Mouse (Mus musculus): ENCODE measurements at regions not wholly inside any gene's neighbourhood (a gene's known extent, or its start where the extent isn't known, plus 50 kb on each side); places are given as distances from the start of the nearest gene placed in this dataset.

- DNase-seq (ENCODE audit: low spot score in 2 of 2), result no peak
- intact Hi-C loops (cut with DNase I), result no loop called here
Observed at GRCm38 (mm10) chrX:69028650-69029049, 135.8 kb upstream of the Gm6812 start.

- intact Hi-C loops (cut with DNase I), result loop anchor here (2.0 kb wide), 1 partner anchor 352 kb away; the partner anchor contains the start of gene Aff2
Observed at GRCm38 (mm10) chrX:69009190-69009589, 116.3 kb upstream of the Gm6812 start.

DNA sequence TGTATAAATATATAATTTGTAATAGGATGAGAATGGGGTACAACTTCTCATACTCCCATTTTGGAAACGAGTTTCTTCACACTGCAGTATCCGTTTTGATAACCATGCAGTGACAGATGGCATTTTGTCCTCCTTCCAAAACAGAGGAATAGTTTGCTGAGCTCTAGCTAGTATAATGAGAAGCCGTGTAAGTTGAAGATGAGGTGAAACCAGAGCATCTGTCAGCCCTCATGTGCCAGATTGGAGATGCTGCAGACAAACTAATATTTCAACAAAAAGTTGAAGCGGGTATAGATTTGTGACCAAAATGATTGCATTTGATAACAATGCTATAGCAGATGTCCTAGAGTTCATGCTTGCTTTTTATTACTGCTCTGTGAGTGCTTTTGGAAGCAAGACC, 115.1 kb upstream of the Gm6812 start:
- intact Hi-C loops (cut with DNase I), result loop anchor here (2.0 kb wide), 1 partner anchor 353 kb away; the partner anchor contains the start of gene Aff2
- peak; percentile 2 to 47 for DNase-seq (ENCODE audit: low spot score in 2 of 2)

More at GRCm38 (mm10) chrX:69009190-69009589, 116.3 kb upstream of the Gm6812 start:
- DNase-seq (ENCODE audit: low spot score in 2 of 2), result peak; percentile 1 to 59
